Mouse (Mus musculus) layer of hippocampus, adult 2 months (tissue): ENCODE results near the gene Acap1. TPM values are rescaled to one million over a fixed set of nuclear protein-coding genes. Genes with fewer than 3 reads are reported as not detected.
"Not testable (repeated sequence)": the region's sequence is repeated elsewhere in the genome, so short reads cannot be mapped to it uniquely, and the experiment has no call there.

Experiments
- DNase-seq, 2 experiments: peaks; one replicate each; pipeline ENCODE4 v3.0.0; 2022; ENCODE audit warnings: low spot score in 2 of 2
- H3K27ac ChIP-seq: fragments of 200-600 bp; 2 replicates; pipeline ENCODE4 v1.8.1; 2022
- H3K4me3 ChIP-seq: fragments of 200-600 bp; 2 replicates; pipeline ENCODE4 v1.8.1; 2022; ENCODE audit warnings: mild to moderate bottlenecking
- CTCF ChIP-seq: fragments of 200-600 bp; conservative IDR thresholded peaks from 2 replicates; pipeline ENCODE4 v1.8.1; 2022; ENCODE audit warnings: antibody characterized with exemption, mild to moderate bottlenecking, moderate library complexity
- total RNA-seq, 2 experiments: library from RNA; stranded (reverse); gene quantifications; 2 replicates each; pipeline ENCODE4 v1.2.3; 2021

The Acap1 gene
- total RNA-seq, 2 experiments from 2014 or later: not detected

- H3K4me3 ChIP-seq: no peak overlapping the region
- no peak for DNase-seq
- no peak overlapping the region for H3K27ac ChIP-seq
- TF ChIP-seq CTCF: no peak
These were observed 24.9 kb downstream of the Acap1 start for GRCm38 (mm10) chr11:69870289-69871069.

- no peak for TF ChIP-seq CTCF
- H3K4me3 ChIP-seq: no peak overlapping the region
- no peak for DNase-seq
- H3K27ac ChIP-seq: no peak overlapping the region
These were observed 28.0 kb downstream of the Acap1 start for GRCm38 (mm10) chr11:69867335-69867734.

- DNase-seq: no peak
- no peak overlapping the region for H3K27ac ChIP-seq
- H3K4me3 ChIP-seq: no peak overlapping the region
- no peak for TF ChIP-seq CTCF
These were observed 29.8 kb downstream of the Acap1 start for GRCm38 (mm10) chr11:69865561-69865960.

GRCm38 (mm10) chr11:69864138-69864860, 31.0 kb downstream of the Acap1 start:
- DNase-seq: no peak
- Histone ChIP-seq H3K4me3 (no peak overlapping the region), H3K27ac (no peak overlapping the region)
- no peak for TF ChIP-seq CTCF

GRCm38 (mm10) chr11:69863729-69864128, 31.6 kb downstream of the Acap1 start:
- H3K27ac ChIP-seq, DNase-seq, H3K4me3 ChIP-seq: not testable (repeated sequence)

- no peak for TF ChIP-seq CTCF
These were observed 37.0 kb downstream of the Acap1 start, which contains the start of gene Tnk1 for GRCm38 (mm10) chr11:69858113-69858998. Gene Tnk1 (minus strand): TSS chr11:69858730.

GRCm38 (mm10) chr11:69855347-69855746, 40.0 kb downstream of the Acap1 start:
- no peak for DNase-seq
- TF ChIP-seq CTCF: peak; percentile 68
- H3K27ac ChIP-seq: no peak overlapping the region
- H3K4me3 ChIP-seq: no peak overlapping the region

More at GRCm38 (mm10) chr11:69858113-69858998, 37.0 kb downstream of the Acap1 start, which contains the start of gene Tnk1:
- Histone ChIP-seq H3K27ac (no peak within 1 kb of the TSS), H3K4me3 (no peak within 1 kb of the TSS)
- no peak for DNase-seq

- TF ChIP-seq CTCF: no peak
- DNase-seq: no peak
- H3K4me3 ChIP-seq: no peak overlapping the region
- H3K27ac ChIP-seq: no peak overlapping the region
These were observed 40.7 kb downstream of the Acap1 start for GRCm38 (mm10) chr11:69854680-69855079.

- TF ChIP-seq CTCF: no peak
- H3K27ac ChIP-seq: no peak overlapping the region
- no peak for DNase-seq
- H3K4me3 ChIP-seq: no peak overlapping the region
These were observed 41.3 kb downstream of the Acap1 start for GRCm38 (mm10) chr11:69853994-69854393.

- no peak for DNase-seq
- TF ChIP-seq CTCF: no peak
These were observed 44.6 kb downstream of the Acap1 start for GRCm38 (mm10) chr11:69850754-69851153.

GRCm38 (mm10) chr11:69849884-69850283, 45.5 kb downstream of the Acap1 start:
- no peak overlapping the region for H3K27ac ChIP-seq
- no peak for DNase-seq
- no peak overlapping the region for H3K4me3 ChIP-seq
- TF ChIP-seq CTCF: no peak

More at GRCm38 (mm10) chr11:69850754-69851153, 44.6 kb downstream of the Acap1 start:
- no peak overlapping the region for H3K27ac ChIP-seq
- H3K4me3 ChIP-seq: no peak overlapping the region

- H3K27ac ChIP-seq: no peak overlapping the region
- no peak for TF ChIP-seq CTCF
- H3K4me3 ChIP-seq: no peak overlapping the region
- DNase-seq: no peak
These were observed 46.2 kb downstream of the Acap1 start for GRCm38 (mm10) chr11:69849128-69849527.

GRCm38 (mm10) chr11:69848021-69848420, 47.3 kb downstream of the Acap1 start:
- no peak for DNase-seq
- H3K4me3 ChIP-seq: no peak overlapping the region
- TF ChIP-seq CTCF: no peak
- no peak overlapping the region for H3K27ac ChIP-seq
